Mouse (Mus musculus) adrenal gland, adult 18-20 months (tissue): ENCODE measurements at regions not wholly inside any gene's neighbourhood (a gene's known extent, or its start where the extent isn't known, plus 50 kb on each side); places are given as distances from the start of the nearest gene placed in this dataset.
A peak's percentile ranks its signal among the peaks of the same experiment; 100 is the strongest.

ENCODE experiments used
- DNase-seq, 2 experiments: peaks; one replicate each; pipeline ENCODE4 v3.0.0; 2021 to 2022; ENCODE audit warnings: low spot score in 2 of 2

DNA sequence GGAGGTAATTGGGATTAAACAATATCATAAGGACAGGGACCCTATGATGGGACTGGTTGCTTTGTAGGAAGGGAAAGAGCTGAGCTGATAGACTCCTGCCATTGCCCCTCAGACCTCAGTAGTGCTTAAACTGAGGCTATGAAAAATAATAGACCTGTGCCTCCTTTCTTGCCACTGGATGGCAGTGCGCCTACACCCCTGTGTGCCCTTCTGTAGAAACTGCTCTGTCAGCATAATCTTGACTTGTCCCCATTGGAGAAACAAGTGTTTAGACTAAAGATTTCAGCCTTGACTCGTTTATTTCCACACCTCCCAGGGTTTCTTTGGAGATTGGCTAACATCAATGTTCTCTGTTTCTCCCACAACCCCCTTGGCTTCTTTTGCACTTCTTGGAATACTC, 876.0 kb upstream of the Fam160b2 start:
- DNase-seq, result peak in 1 of 2 experiments; percentile 16

DNA sequence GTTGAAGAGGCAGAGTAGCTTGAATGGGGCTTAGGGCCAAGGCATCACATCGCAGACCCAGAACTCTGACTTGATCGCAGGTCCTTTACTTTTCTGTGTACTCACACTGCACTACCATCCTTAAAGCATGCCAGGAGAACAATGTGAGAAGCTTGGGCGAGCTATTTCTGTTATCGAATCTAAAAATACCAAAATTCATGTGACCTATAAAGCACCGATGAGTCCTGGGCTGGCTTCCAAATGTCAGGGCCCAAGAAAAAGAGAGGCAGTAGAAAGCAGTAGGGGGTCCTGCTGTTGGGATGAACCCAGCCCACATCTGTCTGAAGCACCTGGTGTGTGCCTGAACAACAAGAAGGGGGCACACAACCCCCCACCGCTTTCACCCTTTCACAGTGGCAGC, 874.3 kb upstream of the Fam160b2 start:
- no peak for DNase-seq

DNA sequence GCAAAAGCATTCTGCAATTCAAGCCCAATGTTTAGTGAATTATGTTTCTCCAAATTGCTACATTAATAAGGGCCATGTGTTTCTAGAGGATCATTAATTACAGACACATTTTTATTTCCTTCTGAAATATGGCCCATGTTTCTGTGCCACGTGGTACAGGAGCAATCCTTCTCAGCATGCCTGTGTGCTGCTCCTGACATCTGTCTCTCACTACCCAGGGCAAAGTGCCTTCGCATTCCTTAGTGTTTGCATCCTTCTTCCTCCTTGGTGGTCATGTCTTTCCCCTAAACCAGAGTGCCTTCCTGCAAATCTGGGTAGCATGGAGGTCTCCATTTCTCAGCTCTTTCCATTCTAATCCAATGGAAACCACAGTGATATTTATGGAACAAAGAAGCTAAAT, 832.7 kb upstream of the Fam160b2 start:
- no peak for DNase-seq
